Mouse (Mus musculus): ENCODE data around the gene Slc38a1.

- no peak for TF ChIP-seq POLR2A (IDR thresholded peaks at IDR 0.05; ENCODE audit: extremely low read depth, insufficient read depth, low read length)
- no peak for TF ChIP-seq CTCF (IDR thresholded peaks at IDR 0.05; ENCODE audit: low read depth, low read length)
Measured at GRCm38 (mm10) chr15:96527686-96528085, 115.0 kb downstream of the Slc38a1 start.

All from liver, adult 2 months (tissue).